Mouse (Mus musculus): Measurements from ENCODE around the gene Rps6kb2. TPM values are rescaled to one million over a fixed set of nuclear protein-coding genes. Genes with fewer than 3 reads are reported as not detected.

The Rps6kb2 gene
- polyA plus RNA-seq, 1 experiment from 2014 or later: 61.6 TPM

- Histone ChIP-seq H3K27me3 (no peaks in the 10 kb centered on the region), H3K4me3 (no peak overlapping the region), H3K27ac (no peak overlapping the region), H3K36me3 (peaks cover 62% of the 10 kb centered on the region), H3K4me2 (no peak overlapping the region), H3K9me3 (no peaks in the 10 kb centered on the region), H3K9ac (no peak overlapping the region), H3K4me1 (replicated peaks) (peaks cover 42% of the 10 kb centered on the region)
- no peak for ATAC-seq (ENCODE audit: low FRiP score)
- WGBS: 66% methylated on average over 2 of the region's 2 CpGs
Measured at GRCm38 (mm10) chr19:4196048-4196447, 32.9 kb upstream of the Rps6kb2 start.

- H3K27ac ChIP-seq: no peak overlapping the region
- H3K36me3 ChIP-seq: peaks cover 62% of the 10 kb centered on the region
- H3K27me3 ChIP-seq: no peaks in the 10 kb centered on the region
- H3K9me3 ChIP-seq: no peaks in the 10 kb centered on the region
- peaks cover 31% of the 10 kb centered on the region for H3K4me1 ChIP-seq (replicated peaks)
- ATAC-seq (ENCODE audit: low FRiP score): no peak
- no peak overlapping the region for H3K4me2 ChIP-seq
- WGBS: 80% methylated on average over 12 of the region's 12 CpGs
- H3K4me3 ChIP-seq: no peak overlapping the region
- no peak overlapping the region for H3K9ac ChIP-seq
Measured at GRCm38 (mm10) chr19:4194776-4195650, 31.9 kb upstream of the Rps6kb2 start.

- no peak for ATAC-seq (ENCODE audit: low FRiP score)
- peak overlapping the region; percentile 96; the same call in 1 of the 2 replicates for H3K4me2 ChIP-seq
- H3K9me3 ChIP-seq: no peaks in the 10 kb centered on the region
- H3K4me1 ChIP-seq (replicated peaks): peaks cover 30% of the 10 kb centered on the region
- H3K27me3 ChIP-seq: no peaks in the 10 kb centered on the region
- peaks cover 58% of the 10 kb centered on the region for H3K36me3 ChIP-seq
- no peak overlapping the region; the same call in 1 of the 2 replicates for H3K9ac ChIP-seq
- H3K4me3 ChIP-seq: no peak overlapping the region
- 91% methylated on average over 8 of the region's 8 CpGs for WGBS
- no peak overlapping the region for H3K27ac ChIP-seq
Measured at GRCm38 (mm10) chr19:4194021-4194724, 31.0 kb upstream of the Rps6kb2 start.

DNA sequence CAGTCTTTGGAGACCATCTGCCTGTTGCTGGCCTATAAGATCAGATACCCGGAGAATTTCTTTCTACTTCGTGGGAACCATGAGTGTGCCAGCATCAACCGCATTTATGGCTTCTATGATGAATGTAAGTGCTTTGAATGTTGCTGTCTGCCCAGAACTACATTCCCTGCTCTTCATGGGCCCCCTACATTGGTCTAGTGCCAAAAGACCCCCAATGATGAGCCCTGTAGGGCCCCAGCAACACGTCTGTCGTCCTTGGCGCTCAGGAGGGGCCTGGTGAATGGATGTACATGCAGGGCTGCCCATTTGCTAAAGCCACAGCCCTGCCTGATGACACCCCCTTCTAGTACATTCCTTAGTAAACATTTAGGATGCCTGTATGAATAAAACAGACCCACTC, 30.0 kb upstream of the Rps6kb2 start:
- Histone ChIP-seq H3K27me3 (no peaks in the 10 kb centered on the region), H3K4me1 (replicated peaks) (peaks cover 30% of the 10 kb centered on the region), H3K27ac (0 out of 2 replicates have a peak overlapping the region, but pooled peaks have one; percentile 94), H3K9me3 (no peaks in the 10 kb centered on the region), H3K9ac (peak overlapping the region; percentile 99), H3K36me3 (peaks cover 50% of the 10 kb centered on the region), H3K4me3 (peak overlapping the region; percentile 97), H3K4me2 (peak overlapping the region; percentile 96)
- 54% methylated on average over 6 of the region's 6 CpGs for WGBS
- ATAC-seq (ENCODE audit: low FRiP score): no peak

- peak overlapping the region; percentile 97 for H3K4me3 ChIP-seq
- ATAC-seq (ENCODE audit: low FRiP score): no peak; the same call in 1 of the 2 replicates
- WGBS: under 1% methylated on average over 45 of the region's 52 CpGs
- H3K27me3 ChIP-seq: no peaks in the 10 kb centered on the region
- H3K4me1 ChIP-seq (replicated peaks): peaks cover 30% of the 10 kb centered on the region
- peaks cover 44% of the 10 kb centered on the region for H3K36me3 ChIP-seq
- H3K9me3 ChIP-seq: no peaks in the 10 kb centered on the region
- H3K4me2 ChIP-seq: peak overlapping the region; percentile 96
- H3K27ac ChIP-seq: peak overlapping the region; percentile 94
- H3K9ac ChIP-seq: peak overlapping the region; percentile 99
Measured at GRCm38 (mm10) chr19:4192251-4192985, 29.3 kb upstream of the Rps6kb2 start.

- Histone ChIP-seq H3K27ac (peak within 1 kb of the TSS; percentile 94), H3K9me3 (no peaks in the 10 kb centered on the region), H3K4me2 (peak within 1 kb of the TSS; percentile 96), H3K4me3 (peak within 1 kb of the TSS; percentile 97), H3K9ac (peak within 1 kb of the TSS; percentile 99), H3K4me1 (replicated peaks) (peaks cover 30% of the 10 kb centered on the region), H3K27me3 (no peaks in the 10 kb centered on the region), H3K36me3 (peaks cover 37% of the 10 kb centered on the region)
- WGBS: 7% methylated on average over 40 of the region's 47 CpGs
- ATAC-seq (ENCODE audit: low FRiP score): peak; percentile 90
Measured at GRCm38 (mm10) chr19:4191528-4192250, 28.5 kb upstream of the Rps6kb2 start, which contains the start of gene Ppp1ca. Ppp1ca (plus strand) TSS chr19:4192065.

DNA sequence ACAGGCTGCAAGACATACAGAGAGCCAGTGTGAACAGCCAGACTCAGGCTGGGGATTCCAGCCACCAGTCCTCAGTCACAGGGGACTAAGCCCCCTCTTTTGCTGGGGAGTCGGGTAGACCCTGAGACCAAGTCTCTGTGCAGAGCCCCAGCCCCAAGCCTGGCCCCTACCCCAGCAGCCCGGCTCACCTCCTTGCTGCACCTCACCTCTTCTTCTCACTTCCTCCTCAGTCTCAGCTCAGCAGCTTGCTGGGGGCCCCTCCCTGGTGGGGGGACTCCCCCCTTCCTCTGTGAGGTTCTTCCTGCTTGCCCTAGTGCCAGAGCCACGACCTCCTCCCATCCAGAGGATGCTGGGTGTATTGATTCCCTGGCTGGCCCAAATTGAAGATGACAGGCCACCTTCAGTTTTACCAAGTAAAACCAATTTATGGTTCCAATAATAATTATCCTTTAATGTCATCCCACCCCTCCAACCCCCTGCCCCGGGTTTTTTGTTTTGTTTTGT, 27.7 kb upstream of the Rps6kb2 start, which contains the start of gene Tbc1d10c:
Tbc1d10c (minus strand) TSS at position 454 of the 504 bp plus-strand sequence.
- peak within 1 kb of the TSS; percentile 97 for H3K4me3 ChIP-seq
- 76% methylated on average over 4 of the region's 4 CpGs for WGBS
- no peaks in the 10 kb centered on the region for H3K9me3 ChIP-seq
- H3K27me3 ChIP-seq: no peaks in the 10 kb centered on the region
- H3K36me3 ChIP-seq: peaks cover 29% of the 10 kb centered on the region
- peak within 1 kb of the TSS; percentile 99 for H3K9ac ChIP-seq
- peaks cover 30% of the 10 kb centered on the region for H3K4me1 ChIP-seq (replicated peaks)
- ATAC-seq (ENCODE audit: low FRiP score): no peak
- H3K27ac ChIP-seq: peak within 1 kb of the TSS; percentile 94
- peak within 1 kb of the TSS; percentile 96 for H3K4me2 ChIP-seq

DNA sequence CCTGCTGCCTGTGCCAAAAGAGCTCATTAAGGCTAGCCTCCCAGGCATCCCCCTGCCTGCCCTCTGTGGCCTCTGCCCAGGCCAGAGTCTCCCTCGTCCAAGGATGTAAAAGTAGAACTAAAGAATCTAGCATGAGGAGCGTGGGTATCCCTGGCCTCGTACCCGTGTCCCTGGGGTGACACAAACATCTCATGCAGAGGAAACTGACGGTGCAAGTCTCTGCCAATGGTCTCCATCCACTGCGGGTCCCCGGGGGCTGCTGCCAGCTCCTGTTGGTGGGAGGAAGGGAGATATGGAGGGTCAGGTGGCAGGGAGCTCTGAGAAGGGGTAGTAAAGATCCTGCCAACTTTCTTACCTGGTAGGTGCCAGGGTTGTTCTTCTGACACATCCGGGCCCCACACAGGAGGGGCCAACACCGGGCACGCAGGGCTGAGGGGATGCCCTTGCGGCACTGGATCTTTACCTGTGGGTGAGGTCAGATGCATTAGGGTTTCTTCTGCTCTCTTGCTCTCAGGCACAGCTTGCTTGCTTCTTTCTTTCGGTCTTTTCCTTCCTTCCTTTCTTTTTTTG, 26.0 kb upstream of the Rps6kb2 start:
- Histone ChIP-seq H3K4me3 (no peak overlapping the region), H3K27ac (no peak overlapping the region), H3K9me3 (no peaks in the 10 kb centered on the region), H3K4me2 (no peak overlapping the region), H3K4me1 (replicated peaks) (peaks cover 29% of the 10 kb centered on the region), H3K36me3 (peaks cover 11% of the 10 kb centered on the region), H3K9ac (no peak overlapping the region; the same call in 1 of the 2 replicates), H3K27me3 (no peaks in the 10 kb centered on the region)
- 92% methylated on average over 12 of the region's 12 CpGs for WGBS
- ATAC-seq (ENCODE audit: low FRiP score): no peak

GRCm38 (mm10) chr19:4187303-4187702, 24.1 kb upstream of the Rps6kb2 start:
- H3K9me3 ChIP-seq: no peaks in the 10 kb centered on the region
- no peak overlapping the region for H3K4me3 ChIP-seq
- WGBS: 74% methylated on average over 3 of the region's 3 CpGs
- H3K4me1 ChIP-seq (replicated peaks): peaks cover 14% of the 10 kb centered on the region
- H3K36me3 ChIP-seq: no peaks in the 10 kb centered on the region
- no peak overlapping the region for H3K9ac ChIP-seq
- no peak overlapping the region for H3K27ac ChIP-seq
- H3K4me2 ChIP-seq: no peak overlapping the region
- no peaks in the 10 kb centered on the region for H3K27me3 ChIP-seq
- no peak for ATAC-seq (ENCODE audit: low FRiP score)

DNA sequence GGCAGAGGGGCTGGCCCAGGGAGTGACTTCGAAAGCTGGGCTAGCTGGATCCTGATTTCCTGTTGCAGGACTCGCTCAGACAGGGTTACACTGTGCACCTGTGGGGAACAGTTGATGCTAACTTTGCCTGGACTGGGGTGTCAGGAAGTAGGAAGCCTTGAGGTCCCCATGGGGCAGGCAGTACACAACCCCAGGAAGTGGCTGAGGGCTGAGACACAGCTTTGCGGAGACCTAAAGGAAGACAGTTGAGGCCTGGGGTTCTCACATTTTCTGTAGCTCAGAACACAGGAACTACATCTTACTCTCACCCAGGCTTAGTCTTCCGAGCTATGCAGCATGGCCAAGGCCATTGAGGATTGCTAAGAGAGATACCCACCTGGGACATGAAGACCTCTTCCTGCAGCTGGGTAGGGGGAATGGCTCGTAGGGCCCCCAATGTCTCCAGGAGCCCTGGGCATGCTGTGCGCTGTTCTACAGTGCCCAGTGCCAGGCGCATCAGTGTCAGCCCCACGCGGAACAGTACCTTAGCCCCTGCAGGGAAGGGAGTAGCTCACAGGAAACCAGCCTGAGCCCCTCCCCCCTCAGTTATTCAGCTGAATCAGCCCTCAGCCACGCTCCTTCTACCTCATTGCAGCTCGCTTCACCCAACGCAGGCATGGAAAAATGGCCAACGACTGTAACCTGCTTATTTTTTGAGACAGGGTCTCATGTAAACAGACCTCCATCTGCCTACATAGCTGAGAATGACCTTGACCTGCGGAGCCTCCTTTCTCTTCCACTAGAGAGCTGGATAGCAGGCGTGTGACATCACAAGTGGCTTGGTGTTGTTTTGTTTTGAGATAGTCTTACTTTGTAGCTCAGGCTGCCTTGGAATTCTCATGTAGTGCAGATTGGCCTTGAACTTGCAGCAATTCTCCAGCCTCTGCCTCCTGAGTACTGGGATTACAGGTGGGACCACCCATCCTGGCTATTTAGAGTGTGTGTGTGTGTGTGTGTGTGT, 22.1 kb upstream of the Rps6kb2 start:
- Histone ChIP-seq H3K4me1 (replicated peaks) (peaks cover 17% of the 10 kb centered on the region), H3K4me2 (no peak overlapping the region), H3K9me3 (no peaks in the 10 kb centered on the region), H3K27ac (no peak overlapping the region), H3K36me3 (no peaks in the 10 kb centered on the region), H3K4me3 (no peak overlapping the region), H3K9ac (no peak overlapping the region), H3K27me3 (no peaks in the 10 kb centered on the region)
- 62% methylated on average over 15 of the region's 15 CpGs for WGBS
- no peak for ATAC-seq (ENCODE audit: low FRiP score)

Data from hindbrain, embryonic 13.5 days (tissue).